Mouse (Mus musculus) kidney, adult 2 months (tissue): Measurements from ENCODE around the gene Vmn2r7.

Experiments used
- CTCF ChIP-seq: fragments of 200-500 bp; conservative IDR thresholded peaks from 2 replicates; pipeline ENCODE4 v1.5.1; 2011; ENCODE audit warnings: low read depth, mild to moderate bottlenecking, control low read depth, low read length, moderate library complexity, mixed read lengths; ENCODE audit not compliant: insufficient read depth, insufficient read length
- POLR2A ChIP-seq: fragments of 200-500 bp; IDR thresholded peaks from one replicate; pipeline ENCODE4 v1.6.1; 2011; ENCODE audit warnings: low read depth, low read length, control low read depth

DNA sequence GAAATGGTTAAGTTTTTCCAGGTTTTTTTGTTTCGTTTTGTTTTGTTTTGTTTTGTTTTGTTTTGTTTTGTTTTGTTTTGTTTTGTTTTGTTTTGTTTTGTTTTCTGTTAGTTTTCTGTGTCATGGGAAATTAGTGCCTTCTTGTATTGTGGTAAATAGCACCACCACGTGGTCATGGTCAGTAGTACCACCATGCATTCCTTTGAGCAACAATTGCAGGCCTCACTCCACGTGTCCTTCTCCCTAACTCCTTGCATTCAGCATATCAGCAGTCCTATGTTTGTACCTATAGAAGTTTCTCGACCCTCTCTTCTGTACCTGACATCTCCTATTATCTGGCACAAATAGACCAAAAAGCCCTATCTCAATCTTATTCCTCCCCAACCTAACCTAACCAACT lies 2.3 kb downstream of the Vmn2r7 start:
- TF ChIP-seq CTCF (peak; percentile 72), POLR2A (no peak)
